Mouse (Mus musculus) left cerebral cortex, adult 9 months (tissue): ENCODE results near the gene Ddx19b.
"Not testable (repeated sequence)": the region's sequence is repeated elsewhere in the genome, so short reads cannot be mapped to it uniquely, and the experiment has no call there.

Experiments used
- DNase-seq, 2 experiments: peaks; one replicate each; pipeline ENCODE4 v3.0.0; 2022; ENCODE audit warnings: low spot score in 2 of 2

The Ddx19b gene

DNA sequence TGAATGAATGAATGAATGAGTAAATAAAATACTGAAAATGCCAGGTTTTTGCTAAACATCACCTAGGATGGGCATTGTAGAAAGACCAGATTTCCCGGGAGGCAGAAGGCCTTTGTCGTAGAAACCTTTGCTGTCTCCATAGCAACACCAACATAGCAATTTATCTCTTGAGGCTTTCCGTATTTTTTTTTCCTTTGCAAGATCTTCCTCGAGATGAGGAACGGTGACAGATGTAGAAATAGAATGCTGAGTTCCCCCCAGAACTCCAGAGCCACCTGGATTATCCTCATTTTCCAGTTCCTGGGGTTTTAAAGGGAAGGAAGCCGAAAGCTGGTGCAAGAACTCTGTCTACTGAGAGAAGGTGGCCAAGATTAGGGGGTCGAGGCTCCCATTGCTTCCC, 66.9 kb downstream of the Ddx19b start:
- DNase-seq: no peak

DNA sequence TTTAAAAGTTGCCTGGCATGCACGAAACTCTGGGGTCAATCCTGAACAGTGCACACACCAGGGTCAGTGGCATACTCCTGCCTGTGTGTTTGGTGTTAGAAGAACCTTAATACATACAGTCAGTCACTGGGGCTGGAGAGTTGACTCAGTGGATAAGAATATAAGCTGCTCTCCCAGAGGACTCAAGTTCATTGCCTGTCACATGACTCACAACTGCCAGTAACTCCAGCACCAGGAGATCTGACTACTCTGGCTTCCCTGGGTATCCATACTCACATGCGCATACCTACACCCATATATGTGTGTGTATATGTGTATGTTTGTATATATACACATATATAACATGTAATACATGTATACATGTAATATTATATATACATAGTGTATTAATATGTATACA, 68.5 kb downstream of the Ddx19b start:
- no peak for DNase-seq

DNA sequence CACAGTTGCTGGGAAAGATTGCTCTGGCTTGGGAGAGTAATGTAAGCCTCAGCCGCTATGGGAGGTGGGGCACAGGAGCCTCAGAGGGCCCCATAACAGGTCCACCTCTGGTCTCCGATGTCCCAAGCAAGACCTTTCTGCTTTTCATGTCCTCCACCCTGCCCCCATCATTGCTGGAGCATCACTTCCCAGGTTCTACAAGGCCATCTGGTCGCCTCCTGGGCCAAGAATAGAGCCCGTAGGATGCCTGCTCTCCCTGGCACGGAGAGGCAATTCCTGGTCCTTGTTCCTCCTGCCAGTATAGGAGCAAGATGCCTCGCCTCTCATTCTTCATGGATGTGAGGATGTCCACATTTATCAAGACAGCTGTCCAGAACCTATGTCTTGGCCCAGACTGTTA, 71.6 kb downstream of the Ddx19b start:
- DNase-seq: no peak

DNA sequence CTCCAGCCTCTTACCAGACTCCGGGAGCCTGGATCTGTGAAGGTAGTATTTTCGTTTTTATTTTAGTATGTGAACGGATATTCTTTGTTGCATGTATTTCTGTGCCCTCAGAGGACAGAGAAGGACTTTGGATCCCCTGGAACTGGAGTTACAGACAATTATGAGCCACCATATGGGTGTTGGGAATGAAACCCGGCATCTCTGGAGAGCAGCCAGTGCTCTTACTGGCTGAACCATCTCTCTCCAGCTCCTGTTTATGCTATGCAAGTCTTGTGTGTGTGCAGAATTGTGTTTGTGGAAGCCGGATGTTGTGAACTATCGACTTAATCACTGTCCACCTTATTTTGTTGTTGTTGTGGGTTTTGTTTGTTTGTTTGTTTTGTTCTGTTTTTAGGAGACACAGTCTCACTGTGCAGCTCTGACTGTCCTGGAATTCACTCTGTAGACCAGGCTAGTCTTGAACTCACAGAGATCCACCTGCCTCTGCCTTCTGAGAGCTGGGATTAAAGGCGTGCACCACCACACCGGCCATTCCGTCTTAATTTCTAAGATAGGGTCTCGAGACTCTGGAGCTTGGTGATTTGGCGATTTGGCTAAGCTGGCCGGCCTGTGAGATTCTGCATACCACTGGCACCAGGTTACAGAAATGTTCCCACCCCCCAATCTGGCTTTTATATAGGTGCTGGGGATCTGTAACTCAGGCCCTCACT, 72.3 kb downstream of the Ddx19b start:
- no peak for DNase-seq

DNA sequence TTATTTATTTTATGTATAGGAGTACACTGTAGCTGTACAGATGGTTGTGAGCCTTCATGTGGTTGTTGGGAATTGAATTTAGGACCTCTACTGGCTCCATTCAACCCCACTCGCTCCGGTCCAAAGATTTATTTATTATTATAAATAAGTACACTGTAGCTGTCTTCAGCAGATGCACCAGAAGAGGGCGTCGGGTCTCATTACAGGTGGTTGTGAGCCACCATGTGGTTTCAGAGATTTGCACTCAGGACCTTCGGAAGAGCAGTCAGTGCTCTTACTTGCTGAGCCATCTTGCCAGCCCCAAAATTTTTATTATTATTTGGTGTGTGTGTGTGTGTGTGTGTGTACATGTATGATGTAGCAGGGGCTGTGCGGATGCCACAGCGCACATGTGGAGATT, 73.0 kb downstream of the Ddx19b start:
- not testable (repeated sequence) for DNase-seq

DNA sequence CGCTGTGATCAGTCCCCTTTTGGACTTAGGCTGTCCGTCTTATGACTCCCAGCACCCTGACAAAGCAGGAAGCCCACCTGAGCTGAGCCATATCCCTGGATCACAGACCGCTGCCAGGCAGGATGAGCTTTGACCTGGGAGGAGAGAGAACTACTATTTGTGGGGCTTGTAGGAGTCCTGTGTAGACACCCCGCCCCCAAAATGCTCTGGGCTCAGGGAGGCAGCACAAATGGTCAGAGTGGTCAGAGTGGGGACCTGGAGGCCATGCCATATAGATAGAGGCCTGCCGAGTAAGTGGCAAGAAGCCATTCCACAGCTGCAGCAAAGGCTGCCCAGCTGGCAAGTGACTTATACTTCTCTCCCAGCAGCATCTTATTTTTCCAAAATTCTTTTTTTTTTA, 73.4 kb downstream of the Ddx19b start:
- no peak for DNase-seq

DNA sequence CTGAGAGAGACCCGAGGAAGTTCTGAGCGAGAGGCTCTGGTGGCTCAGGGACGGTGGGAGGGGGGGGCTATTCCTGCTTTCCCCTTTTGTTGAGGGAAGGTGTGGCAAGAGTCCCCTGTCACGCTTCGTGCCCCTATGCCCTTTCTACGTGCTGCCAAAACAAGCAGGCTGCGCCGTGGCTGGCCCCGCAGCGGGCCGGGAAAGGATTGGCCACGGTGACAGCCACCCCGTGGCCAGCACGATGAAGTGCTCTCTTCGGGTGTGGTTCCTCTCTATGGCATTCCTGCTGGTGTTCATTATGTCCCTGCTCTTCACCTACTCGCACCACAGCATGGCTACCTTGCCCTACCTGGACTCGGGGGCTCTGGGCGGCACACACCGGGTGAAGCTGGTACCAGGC, 74.1 kb downstream of the Ddx19b start:
- DNase-seq: no peak

DNA sequence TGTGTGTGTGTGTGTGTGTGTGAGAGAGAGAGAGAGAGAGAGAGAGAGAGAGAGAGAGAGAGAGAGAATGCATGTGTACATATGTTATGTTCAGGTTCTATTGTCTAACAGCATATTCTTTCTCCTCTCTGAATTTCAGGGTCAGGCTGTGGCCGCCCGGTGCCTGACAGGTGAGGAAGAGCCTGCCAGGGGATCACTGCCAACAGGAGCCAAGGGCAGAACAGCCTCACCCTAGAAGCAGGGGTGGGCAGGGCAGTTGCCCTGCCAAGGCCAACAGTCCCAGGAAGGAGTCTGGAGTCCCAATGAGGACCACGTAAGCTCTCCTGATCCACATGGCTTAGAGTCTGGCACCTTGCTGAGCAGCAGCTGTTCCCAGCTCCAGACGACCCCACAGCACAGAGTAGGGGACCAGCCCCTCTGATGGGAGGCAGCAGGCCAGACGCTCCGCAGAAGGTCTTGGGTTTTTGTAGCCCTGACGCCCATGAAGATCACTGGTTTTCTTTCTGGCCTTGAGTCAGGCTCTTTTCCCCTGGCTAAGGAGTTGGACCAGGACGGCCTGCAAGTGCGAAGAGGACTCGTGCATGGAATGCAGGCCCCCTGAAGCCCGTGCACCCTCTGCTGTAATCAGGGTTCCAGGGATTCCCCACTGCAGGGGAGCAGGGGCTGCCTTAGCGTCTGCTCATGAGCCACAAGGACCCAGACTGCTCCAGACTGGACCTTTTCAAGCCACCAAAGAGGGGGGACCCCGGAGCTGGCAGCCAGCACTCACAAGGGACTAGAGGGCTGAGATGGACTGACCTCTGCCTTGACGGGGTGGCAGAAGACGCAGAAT, 74.7 kb downstream of the Ddx19b start:
- DNase-seq: no peak

DNA sequence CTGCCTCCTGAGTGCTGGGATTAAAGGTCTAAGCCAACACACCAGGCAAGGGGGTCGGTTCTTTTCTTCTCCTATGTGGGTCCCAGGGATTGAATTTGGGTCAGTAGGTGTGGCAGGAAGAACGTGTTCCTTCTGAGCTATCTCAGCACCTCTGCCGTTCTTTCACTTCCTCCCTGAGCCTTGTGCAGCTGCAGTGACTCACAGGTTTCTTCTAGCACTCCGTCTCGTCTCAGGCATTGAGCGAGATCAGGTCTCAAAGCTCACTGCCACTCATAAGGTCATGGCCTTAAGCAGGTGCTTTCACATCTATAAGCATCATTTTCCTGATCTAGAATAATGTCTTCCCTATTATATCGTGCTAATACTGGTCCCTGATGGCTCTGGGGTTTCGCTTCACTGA, 76.8 kb downstream of the Ddx19b start:
- DNase-seq: no peak
